Comparison of ENCODE assay signal across 19 mouse cellular contexts in genomic region chr6:9124321-9124914, GRCm38 (mm10).
DNase-seq lines count a peak whose midpoint lies in the region; ATAC-seq and TF ChIP-seq lines count a peak whose summit lies in the region.
"Had no signal": no experiment of that assay in that cellular context is flagged by ENCODE, and none has a peak within 500 bp of the region (broad histone marks: within the 10 kb centered on the region; RNA-seq: fewer than 3 reads in every experiment).

No protein-coding gene starts in this region.

- 0 out of 2 replicates have a peak, but pooled peaks cover 4% of the 10 kb centered on the region for H3K4me1 ChIP-seq in limb, embryonic 12.5 days (replicated peaks)
- H3K4me1 ChIP-seq in limb, embryonic 10.5 days = 0 out of 2 replicates have a peak, but pooled peaks cover 3% of the 10 kb centered on the region
- no peaks in the 10 kb centered on the region for H3K4me1 ChIP-seq in forebrain, embryonic 16.5 days (replicated peaks; ENCODE audit: control insufficient read depth, insufficient read depth, low read length)
- no peaks in the 10 kb centered on the region for H3K4me1 ChIP-seq in midbrain, postnatal 0 days (ENCODE audit: insufficient read depth, low read length)
- H3K4me1 ChIP-seq: embryonic facial prominence, embryonic 12.5 days; heart, embryonic 15.5 days had no signal

- 70% methylated on average over 12 of the region's 12 CpGs for WGBS in limb, embryonic 12.5 days
- 88% methylated on average over 12 of the region's 12 CpGs for WGBS in limb, embryonic 10.5 days
- 76% methylated on average over 12 of the region's 12 CpGs for WGBS in forebrain, embryonic 16.5 days
- 70% methylated on average over 12 of the region's 12 CpGs for WGBS in midbrain, postnatal 0 days

- no peak overlapping the region for H3K27ac ChIP-seq in limb, embryonic 12.5 days
- no peak overlapping the region for H3K27ac ChIP-seq in limb, embryonic 10.5 days
- no peak overlapping the region; the same call in 1 of the 2 replicates for H3K27ac ChIP-seq in forebrain, embryonic 16.5 days (ENCODE audit: low read length)
- no peak overlapping the region for H3K27ac ChIP-seq in midbrain, postnatal 0 days (ENCODE audit: low read depth, low read length)
- H3K27ac ChIP-seq: embryonic facial prominence, embryonic 12.5 days; heart, embryonic 15.5 days; layer of hippocampus, adult 2 months had no signal

- H3K36me3 ChIP-seq in limb, embryonic 12.5 days = no peaks in the 10 kb centered on the region
- no peaks in the 10 kb centered on the region for H3K36me3 ChIP-seq in limb, embryonic 10.5 days
- no peaks in the 10 kb centered on the region for H3K36me3 ChIP-seq in forebrain, embryonic 16.5 days (ENCODE audit: control insufficient read depth, insufficient read depth)
- no peaks in the 10 kb centered on the region for H3K36me3 ChIP-seq in midbrain, postnatal 0 days (ENCODE audit: insufficient read depth, low read length)
- H3K36me3 ChIP-seq: embryonic facial prominence, embryonic 12.5 days; heart, embryonic 15.5 days had no signal

- peak; percentile 12 to 25 for DNase-seq in cerebellum, postnatal 14 days
- DNase-seq in cerebellum, adult 11-12 months = no peak
- no peak for DNase-seq in limb, embryonic 10.5 days (ENCODE audit: low spot score)
- peak; percentile 19 for DNase-seq in midbrain, postnatal 0 days (ENCODE audit: low spot score)
- no peak for DNase-seq in thymus, postnatal 4 days
- DNase-seq: adrenal gland, postnatal 10 days; cerebellum, postnatal 36 days; gastrocnemius, postnatal 25 days; kidney, adult 8-10 months; kidney, postnatal 14 days; lung, adult 2 months; lung, postnatal 36 days had no signal

- ATAC-seq in limb, embryonic 12.5 days (ENCODE audit: insufficient number of reproducible peaks, insufficient read depth, low FRiP score, low TSS enrichment, low read depth) = peak; percentile 59; the same call in 1 of the 2 replicates
- peak; percentile 20; the same call in 1 of the 2 replicates for ATAC-seq in forebrain, embryonic 16.5 days
- no peak for ATAC-seq in midbrain, postnatal 0 days (ENCODE audit: low FRiP score)
- ATAC-seq: CD4-positive, CD25-positive, alpha-beta regulatory T cell, adult 4 months; Patski had no signal

- H3K9ac ChIP-seq in limb, embryonic 12.5 days (replicated peaks) = no peak overlapping the region
- H3K9ac ChIP-seq in forebrain, embryonic 16.5 days (replicated peaks; ENCODE audit: low read depth, low read length) = no peak overlapping the region
- no peak overlapping the region for H3K9ac ChIP-seq in midbrain, postnatal 0 days (replicated peaks; ENCODE audit: low read length, poor library complexity, severe bottlenecking)
- H3K9ac ChIP-seq: embryonic facial prominence, embryonic 12.5 days; heart, embryonic 15.5 days had no signal

- no peak overlapping the region for H3K4me2 ChIP-seq in limb, embryonic 12.5 days
- H3K4me2 ChIP-seq in forebrain, embryonic 16.5 days (ENCODE audit: low read length) = no peak overlapping the region
- H3K4me2 ChIP-seq in midbrain, postnatal 0 days (ENCODE audit: low read depth, low read length, poor library complexity, severe bottlenecking) = no peak overlapping the region
- H3K4me2 ChIP-seq: embryonic facial prominence, embryonic 12.5 days; heart, embryonic 15.5 days had no signal

- TF ChIP-seq CTCF in midbrain, postnatal 0 days (IDR thresholded peaks at IDR 0.05) = peak; percentile 4; the same call in 1 of the 2 replicates

- H3K4me3 ChIP-seq in limb, embryonic 12.5 days (replicated peaks) = no peak overlapping the region
- no peak overlapping the region for H3K4me3 ChIP-seq in limb, embryonic 10.5 days
- no peak overlapping the region for H3K4me3 ChIP-seq in forebrain, embryonic 16.5 days (replicated peaks; ENCODE audit: low read length)
- H3K4me3 ChIP-seq in midbrain, postnatal 0 days (ENCODE audit: low read depth, low read length) = no peak overlapping the region
- H3K4me3 ChIP-seq: embryonic facial prominence, embryonic 12.5 days; heart, embryonic 15.5 days; layer of hippocampus, adult 2 months had no signal

- H3K27me3 ChIP-seq in limb, embryonic 12.5 days = no peaks in the 10 kb centered on the region
- no peaks in the 10 kb centered on the region for H3K27me3 ChIP-seq in limb, embryonic 10.5 days (ENCODE audit: low read depth, poor library complexity, severe bottlenecking)
- no peaks in the 10 kb centered on the region for H3K27me3 ChIP-seq in forebrain, embryonic 16.5 days (replicated peaks; ENCODE audit: control insufficient read depth, insufficient read depth, low read length)
- no peaks in the 10 kb centered on the region for H3K27me3 ChIP-seq in midbrain, postnatal 0 days (ENCODE audit: insufficient read depth, low read length)
- H3K27me3 ChIP-seq: embryonic facial prominence, embryonic 12.5 days; heart, embryonic 15.5 days; Patski had no signal

- no peaks in the 10 kb centered on the region for H3K9me3 ChIP-seq in limb, embryonic 12.5 days
- H3K9me3 ChIP-seq in limb, embryonic 10.5 days (replicated peaks) = no peaks in the 10 kb centered on the region
- H3K9me3 ChIP-seq in forebrain, embryonic 16.5 days (ENCODE audit: control insufficient read depth, low read length) = no peaks in the 10 kb centered on the region
- H3K9me3 ChIP-seq in midbrain, postnatal 0 days (ENCODE audit: low read length) = no peaks in the 10 kb centered on the region
- H3K9me3 ChIP-seq: embryonic facial prominence, embryonic 12.5 days; heart, embryonic 15.5 days had no signal

Comparison
In these comparisons a context has a peak if more than half of its experiments do, and no peak if none do; other contexts are left out.
1. DNase-seq: peak in cerebellum, postnatal 14 days (2 of 2) and midbrain, postnatal 0 days (single experiment); none in cerebellum, adult 11-12 months (single experiment), limb, embryonic 10.5 days (single experiment) and thymus, postnatal 4 days (single experiment).